Mouse (Mus musculus): Measurements from ENCODE around the gene Pappa.

The Pappa gene

DNA sequence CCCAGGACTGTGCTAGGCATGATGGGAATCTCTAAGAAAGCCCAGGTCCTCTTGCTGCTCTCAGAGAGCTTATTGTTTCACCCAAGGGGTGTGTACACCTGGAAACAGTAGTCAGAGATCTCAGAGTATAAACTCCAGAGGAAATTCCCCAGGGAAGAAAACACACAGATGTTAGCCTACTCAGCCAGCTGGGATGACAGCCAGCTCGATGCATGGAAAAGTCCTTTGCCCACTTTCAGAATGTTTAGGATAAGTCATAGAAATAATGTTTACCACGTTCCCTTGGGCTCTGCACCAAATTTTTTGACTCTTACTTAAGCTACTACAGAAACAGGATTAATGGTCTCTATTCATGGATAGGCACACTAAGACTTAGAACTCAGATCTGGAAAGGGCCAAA is 143.1 kb downstream of the Pappa start:
- DNase-seq (ENCODE audit: extremely low read depth, low read depth, low spot score) = no peak

DNA sequence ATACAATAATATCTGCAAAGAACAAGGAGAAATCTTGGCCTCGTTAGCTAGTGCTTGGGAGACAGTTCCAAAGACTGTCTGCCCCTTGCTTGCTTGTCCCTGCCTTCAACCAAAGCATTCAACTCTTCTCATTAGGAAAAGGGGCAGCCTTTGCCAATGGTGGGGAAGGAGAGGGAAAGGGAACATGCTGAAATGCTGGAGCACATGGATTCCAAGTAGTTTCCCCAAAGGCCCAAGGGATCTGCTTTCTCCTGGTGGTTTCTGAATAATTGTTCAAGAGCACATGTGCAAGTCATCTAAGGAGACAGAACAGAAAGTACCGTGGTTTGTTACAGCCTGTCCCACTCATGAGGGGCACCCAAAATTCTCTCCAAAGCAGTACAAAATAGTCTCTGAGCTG is 146.0 kb downstream of the Pappa start:
- no peak for DNase-seq (ENCODE audit: extremely low read depth, low read depth, low spot score)

DNA sequence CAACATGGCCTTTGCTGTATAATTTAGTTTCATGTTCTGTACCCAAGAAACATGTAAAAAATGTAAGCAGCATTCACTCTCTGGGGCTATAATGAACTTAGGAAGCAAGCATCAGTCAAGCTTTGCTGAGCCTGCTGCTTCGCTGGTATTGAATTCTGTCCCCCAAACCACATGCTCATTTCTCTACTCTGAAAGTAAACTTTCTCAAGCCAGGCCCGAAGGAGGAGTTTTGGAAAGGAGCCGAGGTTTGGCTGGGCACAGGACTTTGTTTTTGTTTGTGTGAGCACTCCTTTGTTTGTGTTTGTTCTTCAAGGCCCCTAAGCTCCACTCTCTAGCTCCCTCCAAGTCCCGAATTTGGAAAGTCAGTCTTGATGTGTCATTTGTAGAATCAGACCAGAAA is 148.3 kb downstream of the Pappa start:
- DNase-seq (ENCODE audit: extremely low read depth, low read depth, low spot score) = no peak

DNA sequence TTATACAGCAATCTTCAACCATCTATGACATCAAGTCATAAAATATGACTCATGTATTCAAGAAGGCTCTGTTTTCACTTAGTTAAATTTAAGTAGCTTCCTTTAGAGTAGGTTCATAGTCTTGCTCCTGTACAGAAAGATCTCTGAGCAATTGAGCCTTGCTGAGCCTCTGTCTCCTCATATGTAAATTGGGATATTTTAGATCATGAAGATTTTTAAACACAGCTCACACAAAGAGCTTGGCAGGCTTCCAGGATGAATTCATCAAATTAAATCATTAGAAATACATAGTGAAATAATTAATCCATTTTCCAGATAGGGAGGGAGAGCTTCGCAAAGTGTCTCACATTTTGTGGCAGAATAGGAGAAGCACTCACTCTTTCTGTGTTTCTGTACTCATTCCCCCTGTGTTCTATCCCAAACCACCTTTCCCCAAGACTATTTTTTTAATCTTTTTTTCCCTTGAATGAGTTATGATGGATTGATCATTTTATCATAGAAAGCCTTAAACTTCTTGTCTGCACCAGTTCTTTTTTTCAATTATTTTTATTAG is 149.4 kb downstream of the Pappa start:
- no peak for DNase-seq (ENCODE audit: extremely low read depth, low read depth, low spot score)

DNA sequence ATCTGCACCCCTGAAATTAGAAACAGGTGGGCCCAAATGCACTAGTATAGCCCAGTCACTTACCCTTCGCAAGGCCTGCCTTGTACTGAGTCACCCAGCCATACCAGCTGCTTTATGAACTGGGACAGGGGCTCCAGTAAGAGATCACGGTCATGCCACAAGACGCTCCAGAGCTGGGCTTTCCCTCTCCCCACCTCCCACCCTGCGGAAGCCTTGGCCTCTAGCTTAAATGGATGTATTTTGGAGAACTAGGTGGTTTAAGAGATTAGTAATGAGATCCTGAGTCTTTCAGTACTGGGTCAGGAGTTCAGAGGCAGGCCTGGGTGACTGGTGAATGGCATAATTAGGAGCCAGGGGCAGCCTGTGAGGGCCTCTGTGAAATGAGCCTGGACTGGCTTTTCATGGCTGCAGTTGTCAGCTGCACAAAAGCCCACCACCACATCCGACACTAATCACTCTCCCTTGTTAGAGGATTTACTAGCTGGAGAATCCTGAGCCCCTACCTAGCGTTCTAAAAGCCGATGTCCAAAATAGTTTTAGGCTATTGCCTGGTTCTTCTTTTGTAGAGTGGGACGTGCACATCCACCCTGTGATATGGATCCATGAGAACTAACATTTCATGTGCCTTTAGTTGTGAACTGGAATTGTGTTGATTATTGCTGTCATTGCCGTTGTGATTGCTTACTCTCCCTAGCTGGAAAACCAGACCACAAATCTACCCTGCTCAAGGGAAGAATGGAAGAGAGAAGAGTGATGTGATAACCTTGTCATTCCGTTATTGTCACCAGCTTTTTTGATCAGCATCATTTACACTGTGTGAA is 154.7 kb downstream of the Pappa start:
- DNase-seq (ENCODE audit: extremely low read depth, low read depth, low spot score) = no peak

DNA sequence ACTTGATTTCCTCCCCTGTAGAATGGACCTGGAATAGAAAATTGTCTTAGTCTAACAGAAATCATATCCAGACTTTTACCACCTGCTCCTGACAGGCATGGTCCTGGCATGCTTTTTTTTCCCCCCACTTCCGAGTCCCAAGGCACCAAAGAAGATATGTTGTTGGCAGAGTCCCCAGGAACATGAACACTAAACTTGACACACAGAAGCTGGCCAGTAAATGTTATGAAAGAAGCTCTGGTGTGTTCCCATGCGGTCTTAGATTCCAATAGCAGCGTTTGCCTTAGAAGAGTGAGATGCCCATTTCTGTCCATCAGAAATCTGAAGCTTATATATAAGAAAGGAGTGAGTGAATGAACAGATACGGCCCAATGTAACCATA is 155.3 kb downstream of the Pappa start:
- no peak for DNase-seq (ENCODE audit: extremely low read depth, low read depth, low spot score)

DNA sequence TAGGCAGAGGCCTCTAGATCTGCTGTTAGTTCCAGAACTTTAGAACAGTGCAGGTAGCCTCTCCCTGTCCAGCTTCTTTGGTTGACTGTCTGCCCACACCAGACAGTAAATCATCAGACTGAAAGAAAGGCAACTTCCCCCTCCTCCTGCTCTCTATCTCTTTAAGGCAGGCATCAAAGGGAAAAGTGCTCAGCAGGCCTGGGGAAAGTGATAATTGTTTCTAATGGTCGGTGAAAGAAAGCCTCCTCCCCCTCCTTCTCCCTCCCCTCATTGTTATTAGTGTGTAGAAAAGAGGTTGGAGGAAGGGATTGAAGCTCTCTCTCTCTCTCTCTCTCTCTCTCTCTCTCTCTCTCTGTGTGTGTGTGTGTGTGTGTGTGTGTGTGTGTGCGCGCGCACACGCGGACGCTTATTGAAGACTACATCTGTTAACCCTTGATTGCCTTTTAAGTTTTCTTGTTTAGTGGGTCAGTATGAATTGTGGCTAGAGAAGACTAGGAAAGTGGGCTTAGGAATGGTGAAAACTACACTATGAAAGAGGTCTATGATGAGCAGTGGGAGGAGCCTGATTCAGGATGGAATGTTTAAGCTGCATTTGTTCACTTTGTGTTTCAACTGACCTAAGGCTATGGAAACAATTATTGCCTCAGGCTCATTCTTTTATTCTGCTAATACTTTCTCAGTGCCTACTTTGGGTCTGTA is 156.2 kb downstream of the Pappa start:
- no peak for DNase-seq (ENCODE audit: extremely low read depth, low read depth, low spot score)

DNA sequence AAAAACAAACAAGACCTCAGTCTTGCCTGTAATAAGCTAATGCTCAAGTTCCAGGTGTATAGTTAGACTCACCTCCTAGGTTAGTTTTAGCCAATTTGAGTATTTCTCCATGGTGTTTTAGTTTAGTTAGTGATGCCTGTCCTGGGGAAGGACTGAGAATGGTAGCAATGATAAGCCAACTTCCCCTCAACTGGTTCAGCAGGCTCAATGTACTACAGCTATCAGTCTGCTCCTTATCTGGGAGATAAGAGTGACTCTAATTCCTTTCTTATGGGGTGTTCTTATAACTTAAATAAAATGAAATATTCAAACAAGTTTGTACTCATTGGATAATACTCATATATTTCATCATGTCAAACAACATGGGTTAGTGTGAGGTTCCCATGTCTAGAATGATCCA is 156.9 kb downstream of the Pappa start:
- no peak for DNase-seq (ENCODE audit: extremely low read depth, low read depth, low spot score)

DNA sequence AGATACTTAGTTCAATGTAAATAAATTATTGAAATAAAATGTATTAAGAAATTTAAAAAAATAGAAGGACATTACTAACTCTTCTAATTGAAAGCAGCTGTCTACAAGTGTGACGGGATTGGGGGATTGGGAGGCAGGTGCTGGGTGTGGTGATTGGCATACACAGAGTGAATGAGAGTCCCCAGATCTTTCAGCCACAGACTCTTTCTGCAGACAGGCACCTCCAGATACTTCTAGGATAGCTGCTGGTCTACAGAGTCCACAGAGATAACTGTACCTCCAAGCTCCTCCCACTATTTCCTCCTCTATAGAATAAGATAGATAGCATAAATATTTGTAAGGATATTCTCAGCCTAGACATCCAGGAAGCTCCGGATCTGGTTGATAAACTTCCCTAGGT is 159.6 kb downstream of the Pappa start:
- no peak for DNase-seq (ENCODE audit: extremely low read depth, low read depth, low spot score)

DNA sequence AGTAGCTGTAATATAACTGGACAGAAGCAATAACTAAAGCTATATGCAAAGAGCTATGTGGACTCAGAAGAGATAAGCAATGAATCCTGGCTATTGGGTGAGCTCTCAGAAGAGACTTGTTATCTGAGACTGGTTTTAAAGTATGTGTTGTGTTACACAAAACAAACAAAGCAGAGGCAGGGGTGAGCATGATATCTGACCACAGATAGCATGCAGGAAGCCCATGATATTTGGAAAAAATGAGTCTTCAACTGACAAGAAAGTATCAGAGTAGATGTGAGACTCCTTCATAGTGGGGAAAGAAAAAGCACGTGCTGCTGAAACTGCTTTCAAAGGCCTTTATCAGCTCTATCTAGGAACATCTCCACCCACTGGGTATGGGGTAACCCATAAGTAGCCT is 161.2 kb downstream of the Pappa start:
- DNase-seq (ENCODE audit: extremely low read depth, low read depth, low spot score) = no peak

DNA sequence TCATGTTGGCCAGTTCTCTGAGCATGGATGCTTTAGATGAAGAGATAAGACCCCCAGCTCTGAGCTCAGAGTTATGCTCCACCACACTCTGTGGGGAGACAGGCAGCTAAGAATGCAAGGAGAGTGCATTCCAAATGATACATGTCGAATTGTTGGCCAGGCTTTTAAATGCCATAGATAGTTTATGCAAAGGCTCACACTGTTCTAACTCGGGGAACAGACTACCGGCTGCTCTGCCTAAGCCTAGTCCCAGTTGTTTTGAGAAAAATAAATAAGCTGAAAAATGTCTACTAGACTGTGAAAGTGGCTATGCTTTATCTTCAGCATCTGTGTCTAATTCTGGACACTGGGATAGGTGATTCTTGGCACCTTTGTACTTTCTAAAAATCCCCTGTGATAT is 165.3 kb downstream of the Pappa start:
- no peak for DNase-seq (ENCODE audit: extremely low read depth, low read depth, low spot score)

DNA sequence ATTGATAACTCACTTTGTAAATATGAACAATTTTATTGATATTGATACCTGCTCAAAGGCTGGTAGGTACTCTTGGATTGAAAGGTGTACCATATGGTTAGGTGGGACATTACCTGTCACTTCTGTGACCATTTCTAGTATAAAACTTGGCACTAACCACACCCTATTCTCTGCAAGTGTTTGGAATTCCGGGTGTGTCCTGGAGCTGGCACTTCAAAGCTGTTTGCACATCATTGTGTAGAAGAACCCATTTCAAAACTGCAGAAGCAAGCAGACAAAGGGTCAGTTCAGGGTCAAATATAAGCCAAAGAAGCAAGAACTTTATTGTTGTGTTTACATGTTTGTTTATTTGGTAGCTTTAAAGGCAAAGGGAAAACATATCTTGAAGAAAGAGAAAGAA is 171.8 kb downstream of the Pappa start:
- no peak for DNase-seq (ENCODE audit: extremely low read depth, low read depth, low spot score)

DNA sequence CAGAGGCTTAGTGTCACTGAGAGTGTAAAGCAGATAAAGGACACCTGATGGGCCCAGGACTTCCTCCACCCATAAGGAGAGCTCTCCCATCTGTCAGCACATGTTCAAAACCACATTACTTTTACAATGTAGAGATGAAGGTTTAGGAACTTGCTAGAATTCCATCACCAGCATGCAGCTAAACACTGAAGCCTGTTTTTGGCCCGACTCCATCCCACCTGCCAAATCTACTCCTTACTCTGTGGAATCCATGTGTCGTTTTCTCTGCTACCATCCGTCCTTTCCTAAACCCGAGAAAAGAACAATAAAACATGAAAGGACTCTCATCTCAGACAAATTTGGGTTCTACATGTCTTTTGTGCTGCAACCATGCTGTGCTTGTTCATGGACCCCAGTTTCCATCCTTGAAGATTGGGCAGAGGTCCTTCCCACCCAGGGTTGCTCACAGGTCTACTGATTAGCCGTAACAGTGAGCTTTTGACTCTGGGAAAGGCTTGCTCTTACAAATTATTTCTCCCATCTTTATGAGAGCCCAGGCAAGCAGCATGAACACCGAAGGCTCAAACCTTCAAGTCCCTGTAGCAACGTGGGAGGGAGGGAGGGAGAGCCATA is 172.5 kb downstream of the Pappa start:
- no peak for DNase-seq (ENCODE audit: extremely low read depth, low read depth, low spot score)

DNA sequence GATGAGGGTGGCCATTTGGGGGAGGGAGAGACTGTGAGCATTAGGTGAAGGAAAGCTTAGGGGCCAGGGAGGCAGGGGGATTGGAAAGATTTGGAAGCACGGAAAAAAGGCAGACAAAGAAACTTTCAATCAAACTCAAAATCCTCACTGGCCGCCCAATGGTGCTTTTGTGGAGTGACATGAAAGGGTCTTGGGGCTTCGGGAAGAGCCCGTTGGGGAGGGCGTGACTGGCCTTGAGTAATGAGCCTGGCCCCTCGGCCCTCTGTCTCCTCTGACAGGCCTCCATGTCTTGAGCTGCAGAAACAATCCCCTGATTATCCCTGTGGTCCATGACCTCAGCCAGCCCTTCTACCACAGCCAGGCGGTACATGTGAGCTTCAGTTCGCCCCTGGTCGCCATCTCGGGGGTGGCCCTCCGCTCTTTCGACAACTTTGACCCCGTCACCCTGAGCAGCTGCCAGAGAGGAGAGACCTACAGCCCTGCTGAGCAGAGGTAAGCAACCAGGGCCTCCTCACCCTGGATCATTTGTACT is 173.1 kb downstream of the Pappa start:
- no peak for DNase-seq (ENCODE audit: extremely low read depth, low read depth, low spot score)

DNA sequence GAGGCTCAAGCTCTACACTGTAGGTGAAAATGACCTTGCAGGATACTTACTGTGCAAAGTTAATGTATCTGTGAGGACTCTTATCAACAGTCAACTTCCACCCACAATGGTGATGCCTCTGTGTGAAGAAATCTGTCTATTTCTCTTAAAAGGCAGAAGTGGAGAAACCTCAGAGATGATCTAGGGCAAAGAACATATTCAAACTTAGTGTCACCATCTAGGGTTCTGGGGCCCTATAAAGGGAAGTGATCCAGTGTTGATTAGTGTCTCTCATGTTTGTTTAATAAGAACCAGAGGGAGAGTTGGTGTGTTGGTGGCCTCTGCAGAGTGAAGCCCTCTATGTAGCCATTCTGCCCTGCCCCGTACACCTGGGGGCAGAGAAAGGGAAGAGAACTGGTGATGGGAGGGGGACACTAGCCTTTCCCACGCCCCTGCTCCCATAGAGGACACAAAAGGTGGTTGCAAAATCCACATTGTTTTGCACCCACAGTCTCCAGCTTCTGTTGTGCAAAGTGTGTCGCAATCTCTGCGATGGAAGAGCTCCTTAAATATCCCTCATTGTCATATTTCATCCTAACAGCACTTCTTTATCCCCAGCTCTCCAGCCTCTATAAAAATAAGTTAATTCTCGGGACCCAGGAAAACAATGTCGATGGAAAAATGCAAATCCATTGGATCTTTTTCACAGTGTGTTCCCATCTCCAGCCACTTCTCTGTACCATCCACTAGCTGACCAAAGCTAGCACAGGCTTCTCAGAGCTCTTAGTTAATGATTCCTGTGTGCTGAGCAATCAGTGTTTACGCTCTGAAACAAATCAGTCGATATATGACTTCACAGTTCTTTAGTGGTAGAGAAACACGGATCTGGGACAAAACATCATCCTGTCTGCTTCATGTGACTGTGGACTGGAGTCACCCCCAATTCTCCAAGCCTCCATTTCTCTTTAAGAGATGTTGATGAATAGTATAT is 174.5 kb downstream of the Pappa start:
- DNase-seq (ENCODE audit: extremely low read depth, low read depth, low spot score) = no peak

DNA sequence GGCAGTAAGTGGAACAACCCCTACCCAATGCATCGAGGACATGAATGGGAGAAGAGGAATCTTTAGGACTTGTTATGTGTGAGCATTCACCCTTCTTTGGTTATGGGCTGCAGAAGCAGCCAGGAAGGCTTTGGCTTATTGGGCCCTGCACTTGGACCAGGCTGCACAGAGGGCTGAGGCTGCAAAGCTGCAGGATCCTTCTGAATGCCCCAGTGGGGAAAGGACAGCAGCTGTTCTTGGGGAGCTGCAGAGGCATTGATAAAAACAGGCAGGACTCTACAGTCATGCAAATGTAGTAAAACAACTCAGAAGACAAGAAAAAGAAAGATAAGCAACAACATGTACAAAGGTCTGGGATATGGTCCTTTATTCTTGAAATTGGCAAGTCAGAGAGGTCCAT is 175.4 kb downstream of the Pappa start:
- no peak for DNase-seq (ENCODE audit: extremely low read depth, low read depth, low spot score)

DNA sequence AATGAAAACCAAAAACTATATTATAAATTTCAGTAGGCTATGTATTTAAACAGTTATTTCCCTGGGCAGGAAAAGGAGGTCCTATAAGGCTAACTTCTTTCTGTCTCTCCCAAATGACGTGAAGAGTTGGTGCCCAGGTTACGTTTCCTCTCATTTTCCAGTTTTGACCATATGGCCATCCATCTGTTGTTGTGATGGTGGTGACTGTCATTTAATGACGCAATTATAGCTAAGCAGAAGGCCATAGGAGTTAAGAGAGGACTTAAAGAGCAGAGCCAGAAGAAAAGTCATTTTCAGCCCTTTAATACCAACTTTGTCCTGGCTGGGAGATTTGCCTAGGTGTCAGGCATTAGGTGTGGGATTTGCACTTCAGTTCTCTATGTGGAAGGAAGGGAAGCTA is 176.5 kb downstream of the Pappa start:
- no peak for DNase-seq (ENCODE audit: extremely low read depth, low read depth, low spot score)

DNA sequence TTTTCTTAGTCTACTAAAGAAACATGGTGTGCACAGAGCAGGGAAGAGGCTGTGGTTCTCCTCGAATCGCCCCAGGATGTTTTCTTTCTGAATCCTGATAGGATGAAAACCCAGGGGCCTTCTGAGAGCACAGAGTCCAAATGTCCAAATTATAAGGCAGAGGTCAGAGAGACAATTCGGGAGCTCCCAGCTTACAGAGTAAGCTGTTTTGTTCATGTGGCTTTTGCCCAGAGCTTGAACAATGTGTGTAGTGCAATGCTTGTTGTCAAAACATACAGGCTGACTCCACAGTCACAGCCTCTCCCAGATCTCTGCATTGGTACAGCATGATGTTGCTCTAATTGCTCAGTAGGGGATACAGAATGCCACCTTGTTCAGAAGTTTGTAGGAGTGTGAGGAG is 178.7 kb downstream of the Pappa start:
- DNase-seq (ENCODE audit: extremely low read depth, low read depth, low spot score) = no peak

DNA sequence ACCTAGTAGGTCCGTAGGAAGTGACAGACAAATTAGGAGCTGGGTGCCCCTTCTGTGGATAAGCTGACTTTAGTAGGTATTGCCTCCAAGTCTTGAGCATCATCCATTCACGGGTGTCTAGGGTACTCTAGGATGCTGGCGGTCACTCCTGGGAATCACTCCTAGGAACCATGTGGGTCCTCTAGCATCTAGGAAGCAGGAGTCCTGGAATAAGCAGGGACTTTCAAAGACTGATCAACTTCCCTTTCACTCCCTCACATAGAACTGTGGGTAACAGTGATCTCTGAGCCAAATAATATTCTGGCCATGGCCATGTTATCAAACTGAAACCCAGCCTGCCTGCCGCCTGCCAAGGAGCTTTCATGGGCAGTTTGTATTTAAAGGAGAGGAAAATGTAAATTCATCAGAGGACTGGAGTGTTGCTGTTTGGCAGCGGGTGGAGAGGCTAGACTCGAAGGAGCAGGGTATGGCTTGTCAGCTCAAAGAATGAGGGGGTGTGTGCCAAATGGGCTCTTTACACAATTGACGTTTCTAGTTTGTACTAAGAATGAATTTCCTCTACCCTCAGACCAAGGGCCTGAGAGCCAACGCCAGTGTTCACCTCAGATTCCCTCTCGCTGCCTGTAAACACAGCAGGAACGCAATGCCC is 194.0 kb downstream of the Pappa start:
- DNase-seq (ENCODE audit: extremely low read depth, low read depth, low spot score) = no peak

DNA sequence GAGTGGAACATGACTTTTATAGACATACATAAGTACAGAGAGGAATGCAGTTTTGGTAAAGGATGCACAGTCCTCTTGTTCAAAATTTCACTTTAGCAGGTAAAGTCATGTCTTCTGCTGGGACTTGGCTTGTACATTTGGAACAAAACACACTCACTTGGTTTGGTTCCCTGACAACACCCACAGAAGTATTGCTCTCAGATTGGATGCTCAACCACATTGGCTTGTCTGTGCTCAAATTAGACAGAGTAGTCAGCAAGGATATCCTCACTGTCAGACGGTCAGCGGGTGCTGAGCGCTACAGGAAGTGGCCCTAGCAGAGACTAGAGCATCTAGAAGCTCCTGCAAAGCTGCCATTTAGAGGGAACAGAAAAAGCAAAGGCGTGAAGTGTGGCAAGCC is 197.4 kb downstream of the Pappa start:
- no peak for DNase-seq (ENCODE audit: extremely low read depth, low read depth, low spot score)

All from fat pad, adult 2 months (tissue).